Mouse (Mus musculus) thymus, adult 18-20 months (tissue): ENCODE results near the gene Fzd1.

ENCODE experiments used
- DNase-seq, 2 experiments: peaks; one replicate each; pipeline ENCODE4 v3.0.0; 2022; ENCODE audit warnings: mixed read lengths in 2 of 2

The Fzd1 gene

GRCm38 (mm10) chr5:4742722-4743121, 15.1 kb downstream of the Fzd1 start:
- DNase-seq, result no peak

DNA sequence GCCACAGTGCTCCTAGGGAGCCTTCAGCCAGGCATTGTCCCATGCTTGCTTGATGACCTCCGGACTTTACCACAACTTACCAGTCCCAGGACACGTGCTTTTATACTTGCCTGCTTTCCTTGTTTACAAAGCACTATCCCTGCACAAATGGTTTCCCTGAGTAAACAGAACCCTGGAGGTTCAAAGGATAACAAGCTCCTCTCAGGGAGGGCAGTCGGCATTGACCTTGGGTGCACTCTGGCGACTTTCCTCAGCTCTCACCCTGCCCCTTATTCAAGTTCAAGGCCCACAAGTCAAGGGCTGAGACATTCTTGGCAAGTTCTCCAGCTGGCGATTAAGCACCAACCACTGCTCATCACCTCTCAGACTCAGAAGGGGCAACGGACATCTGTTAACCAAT, 20.8 kb downstream of the Fzd1 start:
- DNase-seq, result no peak

- DNase-seq, result no peak
Measured at GRCm38 (mm10) chr5:4735461-4735860, 22.4 kb downstream of the Fzd1 start.

DNA sequence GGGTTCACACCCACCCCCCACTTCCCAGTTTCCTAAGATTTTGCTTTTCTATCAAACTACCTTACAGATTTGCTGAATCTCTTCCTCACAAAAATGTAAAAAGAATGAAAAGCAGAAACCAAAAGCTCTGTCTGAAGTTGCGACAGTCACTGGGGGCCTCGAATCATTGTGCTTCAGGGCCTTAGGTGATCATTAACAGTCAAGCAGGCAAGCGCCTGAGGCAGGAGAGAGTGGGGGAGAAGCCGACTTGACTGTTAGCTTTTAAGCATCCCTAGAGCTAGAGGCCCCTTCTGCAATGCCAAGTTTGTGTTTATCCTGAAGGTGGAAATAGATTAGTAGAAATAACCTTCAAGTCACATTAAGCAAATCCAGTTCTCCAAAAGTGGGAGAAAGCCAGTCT, 24.6 kb downstream of the Fzd1 start:
- no peak for DNase-seq

DNA sequence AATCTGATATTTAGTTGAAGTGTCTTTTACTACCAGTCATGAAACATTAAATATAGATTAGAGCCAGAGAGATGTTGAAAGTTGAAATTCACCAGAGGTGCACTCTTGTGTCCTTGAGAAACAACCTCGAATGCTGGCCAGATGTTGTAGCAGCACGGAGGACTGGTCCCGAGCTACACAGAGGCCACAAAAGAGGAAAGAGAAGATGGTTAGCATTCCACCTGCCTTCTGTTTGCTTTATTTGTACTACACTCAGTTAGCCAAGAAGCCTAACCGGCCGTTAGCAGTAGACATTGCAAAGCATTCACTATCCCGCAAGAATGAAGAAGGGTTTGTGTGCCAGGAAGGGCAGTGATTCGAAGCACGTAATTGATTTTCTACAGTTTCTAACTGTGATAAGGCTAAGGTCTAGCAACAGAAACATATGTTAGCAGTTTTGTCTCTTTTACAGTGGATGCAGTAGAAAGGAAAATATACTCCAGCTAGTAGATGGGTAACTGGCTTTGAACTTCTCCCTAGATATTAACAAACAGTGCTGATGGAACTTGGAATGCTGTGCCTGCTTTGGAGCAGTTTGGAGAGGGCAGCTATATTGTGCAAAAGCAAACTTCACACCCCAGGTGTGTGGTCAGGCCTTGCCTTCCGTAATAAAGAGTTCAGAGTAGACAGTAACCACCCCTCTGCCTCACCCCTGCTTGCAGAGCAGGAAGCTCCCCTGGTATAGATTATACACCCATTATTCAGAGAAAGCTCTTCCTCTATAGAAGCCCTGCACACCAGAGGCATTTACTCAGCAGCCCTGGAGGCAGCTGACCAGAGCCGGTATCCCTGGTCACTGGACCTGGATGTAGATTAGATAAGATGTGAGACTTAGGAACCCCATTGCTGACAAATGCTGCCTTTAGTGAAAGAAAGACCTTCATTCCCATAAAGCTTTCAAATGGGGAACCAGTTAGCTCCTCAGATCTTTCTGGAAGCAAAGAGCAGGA, 25.3 kb downstream of the Fzd1 start:
- no peak for DNase-seq

- no peak for DNase-seq
Measured at GRCm38 (mm10) chr5:4731743-4732215, 26.1 kb downstream of the Fzd1 start.

GRCm38 (mm10) chr5:4731064-4731463, 26.8 kb downstream of the Fzd1 start:
- DNase-seq, result no peak
